Mouse (Mus musculus) liver, embryonic 14.5 days (tissue): Measurements from ENCODE around the gene Vsig10. TPM values are rescaled to one million over a fixed set of nuclear protein-coding genes. Genes with fewer than 3 reads are reported as not detected.
"Not testable (repeated sequence)": the region's sequence is repeated elsewhere in the genome, so short reads cannot be mapped to it uniquely, and the experiment has no call there.

Experiments used
- ATAC-seq: fragments of 200-750 bp; cut with Nextera tagmentation; 2 replicates; pipeline ENCODE4 v1.8.0; 2017; ENCODE audit warnings: moderate number of reproducible peaks, mild to moderate bottlenecking, moderate library complexity; ENCODE audit not compliant: insufficient read depth
- DNase-seq, 3 experiments: peaks; one replicate each; pipeline ENCODE4 v3.0.0-alpha.2; 2012 to 2013; ENCODE audit warnings: low read depth in 3 of 3, low spot score in 3 of 3
- H3K27ac ChIP-seq: fragments of 300-500 bp; sonication (generic); 2 replicates; pipeline ENCODE4 v1.5.1; 2014; ENCODE audit warnings: moderate library complexity, mild to moderate bottlenecking, control low read depth, inconsistent platforms
- H3K27me3 ChIP-seq: fragments of 300-500 bp; sonication (generic); 2 replicates; pipeline ENCODE4 v1.6.1; 2014; ENCODE audit warnings: mild to moderate bottlenecking, low read length, moderate library complexity; ENCODE audit not compliant: control insufficient read depth, insufficient read depth
- H3K36me3 ChIP-seq: fragments of 300-500 bp; sonication (generic); replicated peaks from 2 replicates; pipeline ENCODE4 v1.6.1; 2014; ENCODE audit warnings: low read depth; ENCODE audit not compliant: control insufficient read depth, insufficient read depth
- H3K4me1 ChIP-seq, 2 experiments: fragments of 200-500 bp in 1 of 2; fragments of 300-500 bp in 1 of 2; sonication (generic) in 1 of 2; replicated peaks; 2 replicates each; pipeline ENCODE4 v1.6.1; 2012 to 2014; ENCODE audit warnings: antibody characterized with exemption in 1 of 2, inconsistent platforms in 1 of 2, low read length in 1 of 2; ENCODE audit not compliant: control insufficient read depth in 2 of 2, insufficient read depth in 2 of 2
- H3K4me2 ChIP-seq: fragments of 300-500 bp; sonication (generic); 2 replicates; pipeline ENCODE4 v1.6.1; 2014; ENCODE audit warnings: low read depth, mild to moderate bottlenecking, control low read depth, moderate library complexity
- H3K4me3 ChIP-seq, 2 experiments: fragments of 200-500 bp in 1 of 2; fragments of 300-500 bp in 1 of 2; sonication (generic) in 1 of 2; 2 replicates each; pipeline ENCODE4 v1.5.1; 2012 to 2014; ENCODE audit warnings: low read depth in 2 of 2, low read length in 2 of 2, mild to moderate bottlenecking in 2 of 2, control low read depth in 1 of 2, inconsistent platforms in 1 of 2, moderate library complexity in 1 of 2; ENCODE audit not compliant: insufficient read depth in 1 of 2
- H3K9ac ChIP-seq: fragments of 300-500 bp; sonication (generic); replicated peaks from 2 replicates; pipeline ENCODE4 v1.6.1; 2014; ENCODE audit warnings: mild to moderate bottlenecking, control low read depth, moderate library complexity
- H3K9me3 ChIP-seq: fragments of 300-500 bp; sonication (generic); 2 replicates; pipeline ENCODE4 v1.6.1; 2016; ENCODE audit warnings: low read length, mixed read lengths; ENCODE audit not compliant: control insufficient read depth
- CTCF ChIP-seq: IDR thresholded peaks from 2 replicates; pipeline ENCODE4 v1.5.1; 2016; ENCODE audit warnings: antibody characterized with exemption, low read depth, control low read depth
- EP300 ChIP-seq: IDR thresholded peaks from 2 replicates; pipeline ENCODE4 v1.6.1; 2016; ENCODE audit warnings: antibody characterized with exemption, low read depth
- WGBS: fragments of 180-500 bp; shearing (Covaris S2); extraction: QIAGEN DNeasy Blood & Tissue Kit; methylation state at CpG from one replicate; pipeline ENCODE4 v1.1.7; 2014; ENCODE audit not compliant: insufficient replicate concordance; 5-methylcytosine and 5-hydroxymethylcytosine counted together
- polyA plus RNA-seq, 2 experiments: library from polyadenylated mRNA; depleted of rRNA in 1 of 2; stranded (reverse) in 1 of 2; unstranded in 1 of 2; fragments of >200 nt; fragmentation: Nextera tagmentation in 1 of 2; extraction: Ambion mirVana in 1 of 2; gene quantifications; 2 replicates each; pipeline versions ENCODE4 v1.2.1 to v1.2.3; 2012 to 2014

Vsig10 gene
- polyA plus RNA-seq, 2 experiments = 0.60 to 0.84 TPM

GRCm38 (mm10) chr5:117341896-117342295, 23.0 kb downstream of the Vsig10 start:
- 0 out of 4 replicates have a peak, but pooled peaks cover 0 to 2% of the 10 kb centered on the region in 2 experiments for H3K4me1 ChIP-seq
- 48% methylated on average over 6 of the region's 6 CpGs for WGBS
- no peak for DNase-seq

GRCm38 (mm10) chr5:117344496-117344895, 25.6 kb downstream of the Vsig10 start:
- H3K27me3 ChIP-seq, ATAC-seq, H3K4me3 ChIP-seq, H3K9me3 ChIP-seq, H3K27ac ChIP-seq, H3K36me3 ChIP-seq, H3K4me1 ChIP-seq, DNase-seq, H3K4me2 ChIP-seq, H3K9ac ChIP-seq: not testable (repeated sequence)
- 67% methylated on average over 5 of the region's 5 CpGs for WGBS

More at GRCm38 (mm10) chr5:117341896-117342295, 23.0 kb downstream of the Vsig10 start:
- no peak overlapping the region for H3K4me2 ChIP-seq
- no peak overlapping the region for H3K9ac ChIP-seq
- no peak for ATAC-seq
- no peaks in the 10 kb centered on the region for H3K9me3 ChIP-seq
- H3K4me3 ChIP-seq = no peak overlapping the region
- TF ChIP-seq EP300 (no peak), CTCF (no peak)
- H3K27me3 ChIP-seq = no peaks in the 10 kb centered on the region
- H3K27ac ChIP-seq = no peak overlapping the region
- H3K36me3 ChIP-seq = no peaks in the 10 kb centered on the region

- Histone ChIP-seq H3K9me3 (no peaks in the 10 kb centered on the region), H3K27ac (no peak overlapping the region), H3K4me2 (no peak overlapping the region), H3K4me1 (no peaks in the 10 kb centered on the region; a peak in 1 of 4 replicates), H3K27me3 (no peaks in the 10 kb centered on the region), H3K4me3 (no peak overlapping the region), H3K36me3 (no peaks in the 10 kb centered on the region), H3K9ac (no peak overlapping the region)
- WGBS = 51% methylated on average over 5 of the region's 5 CpGs
- DNase-seq (no peak), ATAC-seq (no peak)
- TF ChIP-seq EP300 = no peak
- no peak for TF ChIP-seq CTCF
Observed at GRCm38 (mm10) chr5:117345432-117345976, 26.6 kb downstream of the Vsig10 start.

GRCm38 (mm10) chr5:117346281-117346680, 27.4 kb downstream of the Vsig10 start:
- Histone ChIP-seq H3K4me1 (no peaks in the 10 kb centered on the region; a peak in 1 of 4 replicates), H3K27ac (no peak overlapping the region), H3K4me2 (no peak overlapping the region), H3K36me3 (no peaks in the 10 kb centered on the region), H3K4me3 (no peak overlapping the region), H3K9ac (no peak overlapping the region), H3K9me3 (no peaks in the 10 kb centered on the region), H3K27me3 (no peaks in the 10 kb centered on the region)
- ATAC-seq (no peak), DNase-seq (no peak)
- no peak for TF ChIP-seq EP300
- WGBS = 56% methylated on average over 3 of the region's 3 CpGs

- Histone ChIP-seq H3K27me3 (no peaks in the 10 kb centered on the region), H3K27ac (no peak overlapping the region), H3K4me2 (no peak overlapping the region), H3K9ac (no peak overlapping the region), H3K4me3 (no peak overlapping the region), H3K4me1 (no peaks in the 10 kb centered on the region; a peak in 1 of 4 replicates), H3K36me3 (no peaks in the 10 kb centered on the region), H3K9me3 (no peaks in the 10 kb centered on the region)
- WGBS = 53% methylated on average over 5 of the region's 5 CpGs
- no peak for ATAC-seq
- no peak for TF ChIP-seq EP300
- TF ChIP-seq CTCF = no peak
- DNase-seq = no peak
Observed at GRCm38 (mm10) chr5:117347011-117347410, 28.1 kb downstream of the Vsig10 start.
